Mouse (Mus musculus) bone marrow, adult 2 months (tissue): Measurements from ENCODE around the gene Golph3.

Experiments used
- CTCF ChIP-seq: fragments of 200-500 bp; IDR thresholded peaks from 2 replicates; pipeline ENCODE4 v1.5.1; 2011; ENCODE audit warnings: low read length, control low read depth; ENCODE audit not compliant: control insufficient read depth, insufficient read depth
- POLR2A ChIP-seq: fragments of 200-500 bp; IDR thresholded peaks from 2 replicates; pipeline ENCODE4 v1.6.1; 2011; ENCODE audit warnings: low read depth, mild to moderate bottlenecking, control low read depth, low read length, borderline replicate concordance; ENCODE audit not compliant: control insufficient read depth

- TF ChIP-seq POLR2A (no peak), CTCF (no peak)
Measured at GRCm38 (mm10) chr15:12307114-12307513, 14.1 kb upstream of the Golph3 start.
